Mouse (Mus musculus) embryonic facial prominence, embryonic 12.5 days (tissue): Measurements from ENCODE around the gene D10Jhu81e. TPM values are rescaled to one million over a fixed set of nuclear protein-coding genes. Genes with fewer than 3 reads are reported as not detected.
"Not testable (repeated sequence)": the region's sequence is repeated elsewhere in the genome, so short reads cannot be mapped to it uniquely, and the experiment has no call there.

Experiments
- ATAC-seq: fragments of 200-750 bp; cut with Nextera tagmentation; 2 replicates; pipeline ENCODE4 v1.8.0; 2017; ENCODE audit not compliant: insufficient number of reproducible peaks, insufficient read depth, low FRiP score, low TSS enrichment
- H3K27ac ChIP-seq: fragments of 300-500 bp; sonication (generic); 2 replicates; pipeline ENCODE4 v1.5.1; 2016; ENCODE audit warnings: mild to moderate bottlenecking
- H3K27me3 ChIP-seq: fragments of 300-500 bp; sonication (generic); 2 replicates; pipeline ENCODE4 v1.6.1; 2016; ENCODE audit warnings: mild to moderate bottlenecking, moderate library complexity
- H3K36me3 ChIP-seq: fragments of 300-500 bp; sonication (generic); 2 replicates; pipeline ENCODE4 v1.6.1; 2016; ENCODE audit warnings: mild to moderate bottlenecking
- H3K4me1 ChIP-seq: fragments of 300-500 bp; sonication (generic); 2 replicates; pipeline ENCODE4 v1.6.1; 2016
- H3K4me2 ChIP-seq: fragments of 300-500 bp; sonication (generic); replicated peaks from 2 replicates; pipeline ENCODE4 v1.6.1; 2016; ENCODE audit warnings: mild to moderate bottlenecking, moderate library complexity
- H3K4me3 ChIP-seq: fragments of 300-500 bp; sonication (generic); 2 replicates; pipeline ENCODE4 v1.5.1; 2016; ENCODE audit warnings: mild to moderate bottlenecking
- H3K9ac ChIP-seq: fragments of 300-500 bp; sonication (generic); 2 replicates; pipeline ENCODE4 v1.6.1; 2016; ENCODE audit warnings: mild to moderate bottlenecking, moderate library complexity
- H3K9me3 ChIP-seq: fragments of 300-500 bp; sonication (generic); 2 replicates; pipeline ENCODE4 v1.6.1; 2016; ENCODE audit warnings: mild to moderate bottlenecking, moderate library complexity
- WGBS: fragments of 180-500 bp; shearing (Covaris S2); methylation state at CpG from one replicate; pipeline ENCODE4 v1.1.7; 2016; 5-methylcytosine and 5-hydroxymethylcytosine counted together
- polyA plus RNA-seq: library from polyadenylated mRNA; unstranded; fragments of >200 nt; fragmentation: Nextera tagmentation; extraction: Ambion mirVana; gene quantifications from 2 replicates; pipeline ENCODE4 v1.2.1, GENCODE M21; 2016

The D10Jhu81e gene
- polyA plus RNA-seq, 1 experiment from 2014 or later, result 30.3 TPM

- no peaks in the 10 kb centered on the region for H3K9me3 ChIP-seq
- H3K9ac ChIP-seq, result no peak overlapping the region
- no peaks in the 10 kb centered on the region for H3K27me3 ChIP-seq
- no peak overlapping the region for H3K4me2 ChIP-seq
- H3K4me3 ChIP-seq, result no peak overlapping the region
- H3K4me1 ChIP-seq, result peaks cover 3% of the 10 kb centered on the region; the same call in 1 of the 2 replicates
- H3K36me3 ChIP-seq, result no peaks in the 10 kb centered on the region
- no peak for ATAC-seq
- H3K27ac ChIP-seq, result no peak overlapping the region
- 41% methylated on average over 1 of the region's 1 CpGs for WGBS
Measured at GRCm38 (mm10) chr10:78127931-78128330, 41.7 kb downstream of the D10Jhu81e start.

GRCm38 (mm10) chr10:78127046-78127870 lies 42.3 kb downstream of the D10Jhu81e start:
- H3K27ac ChIP-seq, result no peak overlapping the region
- H3K4me3 ChIP-seq, result no peak overlapping the region
- no peak overlapping the region for H3K9ac ChIP-seq
- no peaks in the 10 kb centered on the region for H3K9me3 ChIP-seq
- no peak overlapping the region for H3K4me2 ChIP-seq
- no peak for ATAC-seq
- no peaks in the 10 kb centered on the region for H3K36me3 ChIP-seq
- H3K27me3 ChIP-seq, result no peaks in the 10 kb centered on the region
- 70% methylated on average over 9 of the region's 9 CpGs for WGBS
- H3K4me1 ChIP-seq, result peaks cover 3% of the 10 kb centered on the region; the same call in 1 of the 2 replicates

- no peaks in the 10 kb centered on the region for H3K27me3 ChIP-seq
- no peaks in the 10 kb centered on the region for H3K9me3 ChIP-seq
- H3K27ac ChIP-seq, result no peak overlapping the region
- no peak overlapping the region for H3K4me2 ChIP-seq
- H3K4me3 ChIP-seq, result no peak overlapping the region
- H3K9ac ChIP-seq, result no peak overlapping the region
- H3K36me3 ChIP-seq, result no peaks in the 10 kb centered on the region
- peaks cover 3% of the 10 kb centered on the region; the same call in 1 of the 2 replicates for H3K4me1 ChIP-seq
- no peak for ATAC-seq
- 91% methylated on average over 5 of the region's 5 CpGs for WGBS
Measured at GRCm38 (mm10) chr10:78126311-78126710, 43.3 kb downstream of the D10Jhu81e start.

GRCm38 (mm10) chr10:78125061-78125460 lies 44.5 kb downstream of the D10Jhu81e start:
- H3K9ac ChIP-seq, H3K36me3 ChIP-seq, H3K27me3 ChIP-seq, H3K9me3 ChIP-seq, H3K4me2 ChIP-seq, H3K4me3 ChIP-seq, H3K4me1 ChIP-seq, H3K27ac ChIP-seq, ATAC-seq: not testable (repeated sequence)
- 46% methylated on average over 8 of the region's 8 CpGs for WGBS

GRCm38 (mm10) chr10:78124137-78124536 lies 45.4 kb downstream of the D10Jhu81e start:
- H3K27me3 ChIP-seq, H3K4me1 ChIP-seq, H3K4me2 ChIP-seq, H3K9ac ChIP-seq, H3K4me3 ChIP-seq, H3K27ac ChIP-seq, H3K9me3 ChIP-seq, ATAC-seq, H3K36me3 ChIP-seq: not testable (repeated sequence)
- 60% methylated on average over 6 of the region's 6 CpGs for WGBS

- ATAC-seq, result no peak
Measured at GRCm38 (mm10) chr10:78119422-78119821, 50.2 kb downstream of the D10Jhu81e start.

GRCm38 (mm10) chr10:78115153-78115552 lies 54.4 kb downstream of the D10Jhu81e start:
- 79% methylated on average over 2 of the region's 2 CpGs for WGBS
- no peaks in the 10 kb centered on the region for H3K27me3 ChIP-seq
- H3K27ac ChIP-seq, result no peak overlapping the region
- H3K9me3 ChIP-seq, result 0 out of 2 replicates have a peak, but pooled peaks cover 3% of the 10 kb centered on the region
- H3K4me1 ChIP-seq, result no peaks in the 10 kb centered on the region
- no peak for ATAC-seq
- no peak overlapping the region for H3K4me2 ChIP-seq
- H3K4me3 ChIP-seq, result no peak overlapping the region
- no peaks in the 10 kb centered on the region for H3K36me3 ChIP-seq
- H3K9ac ChIP-seq, result no peak overlapping the region

More at GRCm38 (mm10) chr10:78119422-78119821, 50.2 kb downstream of the D10Jhu81e start:
- no peak overlapping the region for H3K9ac ChIP-seq
- no peak overlapping the region for H3K4me2 ChIP-seq
- H3K36me3 ChIP-seq, result no peaks in the 10 kb centered on the region
- H3K27me3 ChIP-seq, result no peaks in the 10 kb centered on the region
- 93% methylated on average over 4 of the region's 4 CpGs for WGBS
- H3K9me3 ChIP-seq, result 0 out of 2 replicates have a peak, but pooled peaks cover 3% of the 10 kb centered on the region
- H3K4me1 ChIP-seq, result no peaks in the 10 kb centered on the region
- no peak overlapping the region for H3K4me3 ChIP-seq
- no peak overlapping the region for H3K27ac ChIP-seq

- WGBS, result 66% methylated on average over 4 of the region's 4 CpGs
- H3K4me3 ChIP-seq, result no peak overlapping the region
- H3K4me2 ChIP-seq, result no peak overlapping the region
- H3K27ac ChIP-seq, result no peak overlapping the region
- no peak overlapping the region for H3K9ac ChIP-seq
- H3K9me3 ChIP-seq, result 0 out of 2 replicates have a peak, but pooled peaks cover 3% of the 10 kb centered on the region
- no peak for ATAC-seq
- no peaks in the 10 kb centered on the region for H3K4me1 ChIP-seq
- H3K27me3 ChIP-seq, result no peaks in the 10 kb centered on the region
- H3K36me3 ChIP-seq, result no peaks in the 10 kb centered on the region
Measured at GRCm38 (mm10) chr10:78114521-78115092, 55.0 kb downstream of the D10Jhu81e start.

Other genes starting within 250 kb of the D10Jhu81e start
- gene Trpm2, start 199.2 kb downstream of the D10Jhu81e start, polyA plus RNA-seq, result 0.72 and 0.87 TPM in 2 replicates
- gene 1810043G02Rik, start 191.3 kb downstream of the D10Jhu81e start, polyA plus RNA-seq, result 32.9 and 35.1 TPM in 2 replicates
- gene Pfkl, start 159.7 kb downstream of the D10Jhu81e start, polyA plus RNA-seq, result 137 TPM in 2 replicates
- gene Dnmt3l, start 127.8 kb downstream of the D10Jhu81e start, polyA plus RNA-seq, result 0.19 and 0.41 TPM in 2 replicates
- 0.17 and 0.42 TPM in 2 replicates for gene Aire, start 126.2 kb downstream of the D10Jhu81e start, polyA plus RNA-seq
- gene Icosl, start 100.5 kb downstream of the D10Jhu81e start, polyA plus RNA-seq, result 2.5 and 2.6 TPM in 2 replicates
- gene Pwp2, start 15.4 kb upstream of the D10Jhu81e start, polyA plus RNA-seq, result 24.2 and 27.0 TPM in 2 replicates
- 17.4 and 18.6 TPM in 2 replicates for gene Trappc10, start 74.9 kb upstream of the D10Jhu81e start, polyA plus RNA-seq
- gene Agpat3, start 182.7 kb upstream of the D10Jhu81e start, polyA plus RNA-seq, result 54.1 and 56.4 TPM in 2 replicates
- gene Rrp1, start 243.3 kb upstream of the D10Jhu81e start, polyA plus RNA-seq, result 323 and 336 TPM in 2 replicates